ENCODE assay signal across 8 mouse cellular contexts in genomic region chr13:63566018-63567015, GRCm38 (mm10). TPM values are rescaled to one million over a fixed set of nuclear protein-coding genes. Genes with fewer than 3 reads are reported as not detected.
A peak's percentile ranks its signal among the peaks of the same experiment; 100 is the strongest.
DNase-seq lines count a peak whose midpoint lies in the region; ATAC-seq and TF ChIP-seq lines count a peak whose summit lies in the region.

No protein-coding gene starts in this region.

- peak overlapping the region; percentile 78 for H3ac ChIP-seq in C2C12 (ENCODE audit: control insufficient read depth, insufficient read length, low read depth)

- no peaks in the 10 kb centered on the region for H3K9me3 ChIP-seq in heart, embryonic 11.5 days (replicated peaks; ENCODE audit: control insufficient read depth, low read length)
- H3K9me3 ChIP-seq in kidney, embryonic 16.5 days (ENCODE audit: low read length) = no peaks in the 10 kb centered on the region
- H3K9me3 ChIP-seq in liver, embryonic 12.5 days (replicated peaks) = no peaks in the 10 kb centered on the region
- H3K9me3 ChIP-seq in stomach, embryonic 16.5 days (replicated peaks; ENCODE audit: control insufficient read depth, low read length) = no peaks in the 10 kb centered on the region

- peak overlapping the region; percentile 56 for H3K4me3 ChIP-seq in C2C12 (ENCODE audit: insufficient read depth, poor library complexity, severe bottlenecking)
- H3K4me3 ChIP-seq in bone marrow macrophage, adult 2 months (ENCODE audit: insufficient read depth, low read length) = peak overlapping the region; percentile 78
- H3K4me3 ChIP-seq in embryonic fibroblast, embryonic 13.5 days (ENCODE audit: insufficient read depth, low read length) = peak overlapping the region; percentile 71
- H3K4me3 ChIP-seq in heart, embryonic 11.5 days (ENCODE audit: low read depth, low read length) = peak overlapping the region; percentile 95
- peak overlapping the region; percentile 96 for H3K4me3 ChIP-seq in kidney, embryonic 16.5 days (ENCODE audit: low read length)
- H3K4me3 ChIP-seq in liver, embryonic 12.5 days = peak overlapping the region; percentile 83
- H3K4me3 ChIP-seq in stomach, embryonic 16.5 days (replicated peaks; ENCODE audit: low read length) = peak overlapping the region; percentile 97

- DNase-seq in neural tube, embryonic 10.5 days (ENCODE audit: extremely low spot score, low spot score) = peak; percentile 89

- H3K27ac ChIP-seq in bone marrow macrophage, adult 2 months (ENCODE audit: insufficient read depth, low read depth, low read length) = peak overlapping the region; percentile 7
- peak overlapping the region; percentile 87 for H3K27ac ChIP-seq in embryonic fibroblast, embryonic 13.5 days (ENCODE audit: insufficient read depth, low read length)
- H3K27ac ChIP-seq in heart, embryonic 11.5 days (ENCODE audit: low read depth, low read length) = peak overlapping the region; percentile 99
- H3K27ac ChIP-seq in kidney, embryonic 16.5 days (ENCODE audit: low read length) = peak overlapping the region; percentile 98
- peak overlapping the region; percentile 95 for H3K27ac ChIP-seq in liver, embryonic 12.5 days
- peak overlapping the region; percentile 100 for H3K27ac ChIP-seq in stomach, embryonic 16.5 days (ENCODE audit: low read length)

- 0 out of 2 replicates have a peak, but pooled peaks cover 5% of the 10 kb centered on the region for H3K4me1 ChIP-seq in bone marrow macrophage, adult 2 months (ENCODE audit: control insufficient read depth, insufficient read depth, low read length)
- H3K4me1 ChIP-seq in embryonic fibroblast, embryonic 13.5 days (ENCODE audit: control insufficient read depth, insufficient read depth, low read length) = no peaks in the 10 kb centered on the region
- peaks cover 15% of the 10 kb centered on the region for H3K4me1 ChIP-seq in heart, embryonic 11.5 days (ENCODE audit: control insufficient read depth, insufficient read depth, low read length)
- H3K4me1 ChIP-seq in kidney, embryonic 16.5 days (ENCODE audit: insufficient read depth, low read length) = peaks cover 31% of the 10 kb centered on the region
- H3K4me1 ChIP-seq in liver, embryonic 12.5 days = peaks cover 43% of the 10 kb centered on the region
- H3K4me1 ChIP-seq in stomach, embryonic 16.5 days (ENCODE audit: control insufficient read depth, insufficient read depth, low read length) = peaks cover 14% of the 10 kb centered on the region

- peak overlapping the region; percentile 99 for H3K9ac ChIP-seq in heart, embryonic 11.5 days (ENCODE audit: low read depth, low read length)
- H3K9ac ChIP-seq in kidney, embryonic 16.5 days (replicated peaks; ENCODE audit: low read length) = peak overlapping the region; percentile 99
- peak overlapping the region; percentile 89 for H3K9ac ChIP-seq in liver, embryonic 12.5 days
- H3K9ac ChIP-seq in stomach, embryonic 16.5 days (ENCODE audit: low read length) = peak overlapping the region; percentile 99

- peak; percentile 44 for ATAC-seq in heart, embryonic 11.5 days (replicated peaks; ENCODE audit: insufficient number of reproducible peaks, low FRiP score, low TSS enrichment)
- peak; percentile 62 for ATAC-seq in kidney, embryonic 16.5 days (ENCODE audit: low FRiP score, low TSS enrichment)
- peak; percentile 36 for ATAC-seq in liver, embryonic 12.5 days
- peak; percentile 70 for ATAC-seq in stomach, embryonic 16.5 days (ENCODE audit: insufficient read depth, low FRiP score)

- H3K79me3 ChIP-seq in C2C12 (ENCODE audit: low read depth) = peaks cover 9% of the 10 kb centered on the region

- TF ChIP-seq POLR2A in bone marrow macrophage, adult 2 months (IDR thresholded peaks at IDR 0.05; ENCODE audit: borderline replicate concordance, low read depth, low read length) = no peak
- peak; percentile 67 for TF ChIP-seq POLR2A in embryonic fibroblast, embryonic 13.5 days (IDR thresholded peaks at IDR 0.05; ENCODE audit: low read depth, low read length)

- no peaks in the 10 kb centered on the region for H3K36me3 ChIP-seq in C2C12 (ENCODE audit: control insufficient read depth, insufficient read depth)
- H3K36me3 ChIP-seq in heart, embryonic 11.5 days (ENCODE audit: control insufficient read depth, insufficient read depth, low read length) = no peaks in the 10 kb centered on the region
- H3K36me3 ChIP-seq in kidney, embryonic 16.5 days (ENCODE audit: insufficient read depth, low read length) = no peaks in the 10 kb centered on the region
- H3K36me3 ChIP-seq in liver, embryonic 12.5 days = no peaks in the 10 kb centered on the region; the same call in 1 of the 2 replicates
- no peaks in the 10 kb centered on the region for H3K36me3 ChIP-seq in stomach, embryonic 16.5 days (ENCODE audit: control insufficient read depth, insufficient read depth, low read length)

- under 1% methylated on average over 46 of the region's 46 CpGs for WGBS in heart, embryonic 11.5 days (ENCODE audit: insufficient replicate concordance)
- under 1% methylated on average over 46 of the region's 46 CpGs for WGBS in kidney, embryonic 16.5 days
- under 1% methylated on average over 46 of the region's 46 CpGs for WGBS in liver, embryonic 12.5 days (ENCODE audit: insufficient replicate concordance)
- under 1% methylated on average over 46 of the region's 46 CpGs for WGBS in stomach, embryonic 16.5 days

- no peaks in the 10 kb centered on the region for H3K27me3 ChIP-seq in C2C12 (ENCODE audit: control insufficient read depth, insufficient read depth, insufficient read length)
- peaks cover 11% of the 10 kb centered on the region for H3K27me3 ChIP-seq in heart, embryonic 11.5 days (ENCODE audit: control insufficient read depth, insufficient read depth, low read length)
- peaks cover 5% of the 10 kb centered on the region; the same call in 1 of the 2 replicates for H3K27me3 ChIP-seq in kidney, embryonic 16.5 days (ENCODE audit: insufficient read depth, low read length)
- peaks cover 27% of the 10 kb centered on the region for H3K27me3 ChIP-seq in liver, embryonic 12.5 days (replicated peaks)
- no peaks in the 10 kb centered on the region for H3K27me3 ChIP-seq in stomach, embryonic 16.5 days (ENCODE audit: control insufficient read depth, insufficient read depth, low read length)

- no peak for TF ChIP-seq CTCF in C2C12 (IDR thresholded peaks at IDR 0.05; ENCODE audit: control insufficient read depth, insufficient read depth, insufficient read length)
- no peak for TF ChIP-seq CTCF in bone marrow macrophage, adult 2 months (IDR thresholded peaks at IDR 0.05; ENCODE audit: low read depth, low read length)
- no peak for TF ChIP-seq CTCF in embryonic fibroblast, embryonic 13.5 days (IDR thresholded peaks at IDR 0.05; ENCODE audit: borderline replicate concordance, insufficient read depth, low read length)

- H3K4me2 ChIP-seq in heart, embryonic 11.5 days = peak overlapping the region; percentile 99
- H3K4me2 ChIP-seq in kidney, embryonic 16.5 days (replicated peaks; ENCODE audit: low read depth, low read length) = peak overlapping the region; percentile 84
- H3K4me2 ChIP-seq in liver, embryonic 12.5 days = peak overlapping the region; percentile 97
- H3K4me2 ChIP-seq in stomach, embryonic 16.5 days (ENCODE audit: low read depth, low read length) = peak overlapping the region; percentile 95

- H3K79me2 ChIP-seq in C2C12 (ENCODE audit: control insufficient read depth, insufficient read depth) = peaks cover 31% of the 10 kb centered on the region

TF ChIP-seq in C2C12, 6 proteins besides CTCF, POLR2A, EP300 and RAD21:
- TF ChIP-seq USF1 (IDR thresholded peaks at IDR 0.05; ENCODE audit: low read depth) (peak; percentile 28), MAX (IDR thresholded peaks at IDR 0.05) (no peak)

RNA-seq across cellular contexts. Expression of gene Ptch1, which starts 7.1 kb away (rescaled TPM):
- 2.8 TPM for polyA plus RNA-seq in C2C12 (2012; fragmentation: generic; extraction: Trizol)
- polyA plus RNA-seq in bone marrow macrophage, adult 2 months (2012; ENCODE audit: insufficient read depth, insufficient read length, missing spikeins) = 1.6 and 2.5 TPM in 2 replicates
- polyA plus RNA-seq in embryonic fibroblast, embryonic 13.5 days (2011; ENCODE audit: insufficient read length, low read depth, missing spikeins) = 10.2 and 10.8 TPM in 2 replicates
- 7.4 and 11.8 TPM in 2 replicates for polyA plus RNA-seq in heart, embryonic 11.5 days (2014; fragmentation: Nextera tagmentation; extraction: Ambion mirVana)
- 15.8 and 18.9 TPM in 2 replicates for polyA plus RNA-seq in kidney, embryonic 16.5 days (2015; fragmentation: Nextera tagmentation; extraction: Ambion mirVana)
- polyA plus RNA-seq in liver, embryonic 12.5 days (2016; fragmentation: Nextera tagmentation; extraction: Ambion mirVana) = 7.0 TPM in 2 replicates
- 28.5 and 31.1 TPM in 2 replicates for polyA plus RNA-seq in stomach, embryonic 16.5 days (2015; fragmentation: Nextera tagmentation; extraction: Ambion mirVana)

Comparison
In these comparisons a context has a peak if more than half of its experiments do, and no peak if none do; other contexts are left out.
1. Peak in every context shown above with its lines: DNase-seq, ATAC-seq, H3K4me3 ChIP-seq and H3K27ac ChIP-seq.
2. H3K27ac ChIP-seq: peak in every context shown above with its lines; median percentile 100 in stomach, embryonic 16.5 days; 99 in heart, embryonic 11.5 days; 98 in kidney, embryonic 16.5 days; 95 in liver, embryonic 12.5 days; 87 in embryonic fibroblast, embryonic 13.5 days; 7 in bone marrow macrophage, adult 2 months.